Mouse (Mus musculus): Measurements from ENCODE around the gene Tctex1d2.
A peak's percentile ranks its signal among the peaks of the same experiment; 100 is the strongest.

Gene Tctex1d2

GRCm38 (mm10) chr16:32419517-32420483 is at the start of gene Tctex1d2:
Gene Tctex1d2, plus strand, starts transcription at chr16:32419702.
- peak; percentile 83 for DNase-seq (ENCODE audit: low read depth)

GRCm38 (mm10) chr16:32371351-32371750 is 48.2 kb upstream of the Tctex1d2 start:
- no peak for DNase-seq (ENCODE audit: low read depth)

GRCm38 (mm10) chr16:32379575-32379974 is 39.9 kb upstream of the Tctex1d2 start:
- DNase-seq (ENCODE audit: low read depth), result no peak

- DNase-seq (ENCODE audit: low read depth), result no peak
These were observed 36.6 kb upstream of the Tctex1d2 start for GRCm38 (mm10) chr16:32382901-32383300.

- no peak for DNase-seq (ENCODE audit: low read depth)
These were observed 34.6 kb upstream of the Tctex1d2 start for GRCm38 (mm10) chr16:32384885-32385284.

- no peak for DNase-seq (ENCODE audit: low read depth)
These were observed 32.7 kb upstream of the Tctex1d2 start for GRCm38 (mm10) chr16:32386826-32387225.

GRCm38 (mm10) chr16:32389049-32389448 is 30.5 kb upstream of the Tctex1d2 start:
- DNase-seq (ENCODE audit: low read depth), result no peak

GRCm38 (mm10) chr16:32389841-32390240 is 29.7 kb upstream of the Tctex1d2 start:
- no peak for DNase-seq (ENCODE audit: low read depth)

- DNase-seq (ENCODE audit: low read depth), result no peak
These were observed 28.6 kb upstream of the Tctex1d2 start for GRCm38 (mm10) chr16:32390882-32391281.

- no peak for DNase-seq (ENCODE audit: low read depth)
These were observed 23.6 kb upstream of the Tctex1d2 start for GRCm38 (mm10) chr16:32395679-32396540.

GRCm38 (mm10) chr16:32396541-32396835 is 23.0 kb upstream of the Tctex1d2 start:
- DNase-seq (ENCODE audit: low read depth), result no peak

- no peak for DNase-seq (ENCODE audit: low read depth)
These were observed 21.3 kb upstream of the Tctex1d2 start for GRCm38 (mm10) chr16:32398206-32398605.

GRCm38 (mm10) chr16:32400267-32400666 is 19.2 kb upstream of the Tctex1d2 start, which contains the start of gene Tm4sf19:
Gene Tm4sf19, plus strand, starts transcription at chr16:32400506.
- no peak for DNase-seq (ENCODE audit: low read depth)

GRCm38 (mm10) chr16:32401335-32401965 is 18.1 kb upstream of the Tctex1d2 start:
- DNase-seq (ENCODE audit: low read depth), result no peak

GRCm38 (mm10) chr16:32402818-32403217 is 16.7 kb upstream of the Tctex1d2 start:
- no peak for DNase-seq (ENCODE audit: low read depth)

- no peak for DNase-seq (ENCODE audit: low read depth)
These were observed 13.8 kb upstream of the Tctex1d2 start for GRCm38 (mm10) chr16:32405716-32406115.

GRCm38 (mm10) chr16:32406671-32407070 is 12.8 kb upstream of the Tctex1d2 start:
- DNase-seq (ENCODE audit: low read depth), result no peak

GRCm38 (mm10) chr16:32407730-32408129 is 11.8 kb upstream of the Tctex1d2 start:
- no peak for DNase-seq (ENCODE audit: low read depth)

GRCm38 (mm10) chr16:32417457-32417856 is 2.0 kb upstream of the Tctex1d2 start:
- no peak for DNase-seq (ENCODE audit: low read depth)

- DNase-seq (ENCODE audit: low read depth), result no peak
These were observed 8.0 kb downstream of the Tctex1d2 start for GRCm38 (mm10) chr16:32427506-32427905.

- DNase-seq (ENCODE audit: low read depth), result peak; percentile 88
These were observed 11.1 kb downstream of the Tctex1d2 start, which contains the start of gene Pcyt1a for GRCm38 (mm10) chr16:32430474-32431046. Gene Pcyt1a, plus strand, starts transcription at chr16:32430921.
